In the genomic region with DNA sequence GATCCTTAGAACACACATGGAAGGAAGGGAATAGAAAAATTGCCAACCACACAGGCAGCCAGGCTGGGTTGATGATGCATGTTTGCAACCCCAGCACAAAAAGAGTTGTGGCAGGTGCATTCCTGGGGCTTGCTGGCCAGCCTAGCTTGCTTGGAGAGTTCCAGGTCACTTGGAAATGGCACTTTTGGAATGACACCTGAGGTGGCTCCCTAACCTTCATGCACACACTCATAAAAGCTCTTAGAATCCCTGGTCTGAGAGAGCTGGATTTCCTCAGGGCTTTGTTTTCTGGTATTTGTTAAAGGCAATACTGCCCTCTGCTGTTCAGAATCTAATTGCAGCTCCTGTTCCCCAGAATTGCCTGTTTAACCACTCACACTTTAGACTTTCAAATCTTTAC, we compare ENCODE assay signal across 8 mouse cellular contexts.
DNase-seq lines count a peak whose midpoint lies in the region; ATAC-seq and TF ChIP-seq lines count a peak whose summit lies in the region.

No protein-coding gene starts in this region.

- H3K9ac ChIP-seq in MEL (ENCODE audit: control insufficient read depth, low read depth, low read length, poor library complexity, severe bottlenecking), result no peak overlapping the region
- H3K9ac ChIP-seq in lung, embryonic 14.5 days, result no peak overlapping the region

- no peak overlapping the region for H3K4me2 ChIP-seq in lung, embryonic 14.5 days

- peak; percentile 95 for TF ChIP-seq RAD21 in MEL (IDR thresholded peaks at IDR 0.05; ENCODE audit: low read depth, low read length)

- no peak overlapping the region for H3K4me3 ChIP-seq in MEL (ENCODE audit: control insufficient read depth in 1 of 2, insufficient read depth in 1 of 2, low read depth in 2 of 2, low read length in 2 of 2)
- H3K4me3 ChIP-seq in hindbrain, embryonic 10.5 days, result no peak overlapping the region
- no peak overlapping the region for H3K4me3 ChIP-seq in layer of hippocampus, adult 2 months
- H3K4me3 ChIP-seq in lung, embryonic 14.5 days (ENCODE audit: low read depth, low read length), result no peak overlapping the region

- peak; percentile 30 to 81 (median 66) for TF ChIP-seq CTCF in MEL (IDR thresholded peaks at IDR 0.05 in 2 of 3, conservative IDR thresholded peaks at IDR 0.05 in 1 of 3; ENCODE audit: control insufficient read depth in 1 of 3, insufficient read depth in 1 of 3, low read depth in 2 of 3, low read length in 3 of 3, poor library complexity in 1 of 3, severe bottlenecking in 1 of 3)
- peak; percentile 97 for TF ChIP-seq CTCF in layer of hippocampus, adult 2 months (conservative IDR thresholded peaks at IDR 0.05)
- TF ChIP-seq CTCF in lung, embryonic 14.5 days (IDR thresholded peaks at IDR 0.05; ENCODE audit: low read depth), result peak; percentile 68

- no peak for TF ChIP-seq EP300 in MEL (IDR thresholded peaks at IDR 0.05; ENCODE audit: low read depth in 1 of 2, low read length in 2 of 2)

- ATAC-seq in erythroid progenitor cell, adult 5-6 weeks (replicated peaks; ENCODE audit: low FRiP score, poor library complexity, severe bottlenecking), result peak; percentile 54; the same call in 1 of the 2 replicates
- peak; percentile 58; the same call in 1 of the 2 replicates for ATAC-seq in lung, embryonic 14.5 days (ENCODE audit: insufficient read depth)
- ATAC-seq in neutrophil, adult 5-6 weeks (ENCODE audit: extremely low read depth, insufficient number of reproducible peaks, low FRiP score, poor library complexity, severe bottlenecking), result 0 out of 2 replicates have a peak, but pooled peaks have one; percentile 44

- DNase-seq in MEL (ENCODE audit: low read depth, low spot score), result peak; percentile 78
- peak; percentile 93 for DNase-seq in brain, adult 2 months (ENCODE audit: low read depth, low spot score)
- DNase-seq in hindbrain, embryonic 10.5 days (ENCODE audit: low spot score), result peak; percentile 42
- peak; percentile 62 to 72 for DNase-seq in layer of hippocampus, adult 2 months (ENCODE audit: low spot score in 2 of 2)
- peak; percentile 93 for DNase-seq in lung, embryonic 14.5 days
- peak; percentile 33 for DNase-seq in thymus, postnatal 25 days

- no peak for TF ChIP-seq POLR2A in MEL (IDR thresholded peaks at IDR 0.05; ENCODE audit: control insufficient read depth in 1 of 2, insufficient read depth in 1 of 2, low read depth in 1 of 2, low read length in 2 of 2, poor library complexity in 1 of 2)

- no peak overlapping the region for H3K27ac ChIP-seq in MEL (ENCODE audit: control insufficient read depth, low read depth, low read length)
- H3K27ac ChIP-seq in hindbrain, embryonic 10.5 days, result peak overlapping the region; percentile 64; the same call in 1 of the 2 replicates
- no peak overlapping the region for H3K27ac ChIP-seq in layer of hippocampus, adult 2 months
- H3K27ac ChIP-seq in lung, embryonic 14.5 days (ENCODE audit: low read depth), result no peak overlapping the region

- no peaks in the 10 kb centered on the region for H3K36me3 ChIP-seq in MEL (ENCODE audit: control insufficient read depth in 1 of 2, insufficient read depth in 2 of 2, low read length in 2 of 2)
- H3K36me3 ChIP-seq in hindbrain, embryonic 10.5 days, result peaks cover 4% of the 10 kb centered on the region
- H3K36me3 ChIP-seq in lung, embryonic 14.5 days (ENCODE audit: insufficient read depth), result 0 out of 2 replicates have a peak, but pooled peaks cover 3% of the 10 kb centered on the region

- no peaks in the 10 kb centered on the region for H3K79me2 ChIP-seq in MEL (ENCODE audit: control insufficient read depth, insufficient read depth, low read length, poor library complexity)

- no peaks in the 10 kb centered on the region for H3K27me3 ChIP-seq in MEL (ENCODE audit: control insufficient read depth in 1 of 2, insufficient read depth in 2 of 2, low read length in 2 of 2)
- H3K27me3 ChIP-seq in hindbrain, embryonic 10.5 days (ENCODE audit: insufficient read depth, poor library complexity, severe bottlenecking), result no peaks in the 10 kb centered on the region
- no peaks in the 10 kb centered on the region for H3K27me3 ChIP-seq in lung, embryonic 14.5 days (ENCODE audit: insufficient read depth, low read length)

- H3K4me1 ChIP-seq in MEL (ENCODE audit: control insufficient read depth in 1 of 2, insufficient read depth in 2 of 2, low read length in 2 of 2), result no peaks in the 10 kb centered on the region
- H3K4me1 ChIP-seq in hindbrain, embryonic 10.5 days (replicated peaks), result 0 out of 2 replicates have a peak, but pooled peaks cover 2% of the 10 kb centered on the region
- no peaks in the 10 kb centered on the region for H3K4me1 ChIP-seq in lung, embryonic 14.5 days (ENCODE audit: insufficient read depth)

- no peaks in the 10 kb centered on the region for H3K9me3 ChIP-seq in MEL (replicated peaks; ENCODE audit: insufficient read depth, low read length)
- H3K9me3 ChIP-seq in hindbrain, embryonic 10.5 days, result no peaks in the 10 kb centered on the region
- H3K9me3 ChIP-seq in lung, embryonic 14.5 days (ENCODE audit: low read depth, low read length), result no peaks in the 10 kb centered on the region

TF ChIP-seq in MEL, 35 proteins besides CTCF, POLR2A, EP300 and RAD21:
- no peak for TF ChIP-seq GATA1 (IDR thresholded peaks at IDR 0.05; ENCODE audit: low read depth, low read length)
- TF ChIP-seq UBTF (IDR thresholded peaks at IDR 0.05; ENCODE audit: borderline replicate concordance, insufficient read depth, low read depth, low read length), result no peak
- TF ChIP-seq MXI1 (IDR thresholded peaks at IDR 0.05; ENCODE audit: low read depth, low read length), result no peak
- TF ChIP-seq SMC3 (IDR thresholded peaks at IDR 0.05; ENCODE audit: low read depth, low read length), result peak; percentile 95
- TF ChIP-seq ZMIZ1 (IDR thresholded peaks at IDR 0.05; ENCODE audit: low read depth, low read length), result no peak
- no peak for TF ChIP-seq MAX (IDR thresholded peaks at IDR 0.05; ENCODE audit: low read length)
- TF ChIP-seq ZC3H11A (IDR thresholded peaks at IDR 0.05; ENCODE audit: low read depth, low read length), result peak; percentile 96
- TF ChIP-seq MAZ (IDR thresholded peaks at IDR 0.05; ENCODE audit: low read depth, low read length), result no peak
- no peak for TF ChIP-seq USF2 (IDR thresholded peaks at IDR 0.05; ENCODE audit: borderline replicate concordance in 1 of 2, insufficient read depth in 1 of 2, low read depth in 1 of 2, low read length in 2 of 2)
TF ChIP-seq in MEL: peak in this region for 2.

Comparison
In these comparisons a context has a peak if more than half of its experiments do, and no peak if none do; other contexts are left out.
1. DNase-seq: peak in every context shown above with its lines; median percentile 93 in brain, adult 2 months; 93 in lung, embryonic 14.5 days; 78 in MEL; 67 in layer of hippocampus, adult 2 months; 42 in hindbrain, embryonic 10.5 days; 33 in thymus, postnatal 25 days.